Mouse (Mus musculus): ENCODE results near the gene Helq.

- TF ChIP-seq MYOG (IDR thresholded peaks at IDR 0.05; ENCODE audit: control insufficient read depth in 1 of 3, insufficient read depth in 1 of 3, insufficient read length in 2 of 3, low read depth in 2 of 3) = no peak
- TF ChIP-seq CEBPB (IDR thresholded peaks at IDR 0.05; ENCODE audit: insufficient read depth, poor library complexity, severe bottlenecking) = no peak
- TF ChIP-seq POLR2A (IDR thresholded peaks at IDR 0.05; ENCODE audit: insufficient read length, low read depth) = no peak
- no peak for TF ChIP-seq USF1 (IDR thresholded peaks at IDR 0.05; ENCODE audit: low read depth)
- no peak for TF ChIP-seq REST (IDR thresholded peaks at IDR 0.05; ENCODE audit: insufficient read depth, insufficient read length)
- no peak for TF ChIP-seq MYOD1 (IDR thresholded peaks at IDR 0.05; ENCODE audit: control insufficient read depth in 1 of 3, insufficient read length in 2 of 3, low read depth in 2 of 3)
- TF ChIP-seq MAX (IDR thresholded peaks at IDR 0.05; ENCODE audit: low read depth) = no peak
- no peak for TF ChIP-seq TCF3 (IDR thresholded peaks at IDR 0.05; ENCODE audit: insufficient read length, low read depth)
- no peak for TF ChIP-seq POLR2AphosphoS2 (IDR thresholded peaks at IDR 0.05; ENCODE audit: insufficient read length, low read depth)
- TF ChIP-seq E2F4 (IDR thresholded peaks at IDR 0.05; ENCODE audit: insufficient read depth) = no peak
Observed at GRCm38 (mm10) chr5:100775778-100776404, 22.5 kb downstream of the Helq start.

All from myocyte (in vitro differentiated cells).